In the genomic region with DNA sequence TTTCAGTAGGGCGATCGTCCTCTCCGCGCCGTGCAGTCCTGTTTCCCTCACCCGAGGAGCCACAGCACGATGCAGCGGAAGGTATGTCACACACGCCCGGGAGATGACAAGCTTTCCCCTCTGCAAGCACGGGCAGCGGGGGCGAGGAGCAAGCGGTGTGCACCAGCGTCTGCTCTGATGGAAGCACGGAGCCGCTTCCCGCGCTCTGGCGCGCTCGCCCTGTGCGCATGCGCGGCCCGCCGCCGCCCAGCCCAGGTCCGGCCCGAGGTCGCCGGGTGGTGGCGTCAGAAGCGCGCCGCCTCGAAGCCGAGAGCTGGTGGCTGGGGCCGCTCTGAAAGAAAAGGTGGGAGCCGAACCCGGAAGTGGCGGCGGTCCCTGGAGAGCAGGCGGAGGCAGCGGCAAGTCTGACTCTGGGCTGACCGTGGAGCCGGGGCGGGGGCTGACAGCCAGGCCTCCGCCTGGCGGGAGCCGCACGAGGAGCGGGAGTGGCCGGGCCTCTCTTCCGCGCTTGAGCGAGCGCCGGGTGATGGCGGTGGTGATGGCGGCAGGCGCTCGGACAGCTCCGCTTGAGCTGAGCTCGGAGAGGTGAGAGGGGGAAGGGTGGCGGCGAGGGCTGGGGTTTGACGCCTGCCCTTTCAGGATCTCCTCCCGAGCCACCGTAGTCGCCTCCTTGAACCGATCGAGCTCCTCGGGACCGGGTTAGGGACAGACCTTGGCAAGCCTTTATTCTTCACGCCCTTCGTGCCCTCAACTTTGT, we compare ENCODE assay signal across 1 mouse cellular context.
TF ChIP-seq lines count a peak whose summit lies in the region.

Gene Wdhd1 (minus strand): TSS at position 221 of the 757 bp plus-strand sequence.
Gene Socs4 (plus strand): TSS at position 295 of the 757 bp plus-strand sequence.

TF ChIP-seq in CH12.LX, 34 proteins besides CTCF, POLR2A, EP300 and RAD21:
- TF ChIP-seq USF2 (conservative IDR thresholded peaks at IDR 0.05; ENCODE audit: low read depth, low read length), result no peak
- TF ChIP-seq MAX (IDR thresholded peaks at IDR 0.05; ENCODE audit: low read length), result peak; percentile 88
- no peak for TF ChIP-seq JUN (IDR thresholded peaks at IDR 0.05; ENCODE audit: insufficient read depth, low read depth, low read length)
- peak; percentile 84; the same call in 1 of the 2 replicates for TF ChIP-seq MEF2A (IDR thresholded peaks at IDR 0.05; ENCODE audit: borderline replicate concordance, low read depth, low read length)
- peak; percentile 87 for TF ChIP-seq ZMIZ1 (IDR thresholded peaks at IDR 0.05; ENCODE audit: low read depth, low read length)
- peak; percentile 69 for TF ChIP-seq CHD2 (IDR thresholded peaks at IDR 0.05; ENCODE audit: low read length)
- TF ChIP-seq MAFK (IDR thresholded peaks at IDR 0.05; ENCODE audit: insufficient replicate concordance, low read length), result no peak
- TF ChIP-seq NRF1 (IDR thresholded peaks at IDR 0.05; ENCODE audit: low read depth, low read length), result peak; percentile 98
- TF ChIP-seq GABPA (IDR thresholded peaks at IDR 0.05; ENCODE audit: insufficient replicate concordance, low read depth, low read length), result no peak; the same call in 1 of the 2 replicates
- TF ChIP-seq SMC3 (IDR thresholded peaks at IDR 0.05; ENCODE audit: low read depth, low read length), result no peak
- peak; percentile 53; the same call in 1 of the 2 replicates for TF ChIP-seq BHLHE40 (IDR thresholded peaks at IDR 0.05; ENCODE audit: low read depth, low read length)
- no peak for TF ChIP-seq USF1 (IDR thresholded peaks at IDR 0.05; ENCODE audit: low read depth, low read length)
- TF ChIP-seq ZKSCAN1 (IDR thresholded peaks at IDR 0.05; ENCODE audit: borderline replicate concordance, low read depth, low read length), result no peak
- TF ChIP-seq E2F4 (IDR thresholded peaks at IDR 0.05; ENCODE audit: insufficient replicate concordance, low read depth, low read length), result peak; percentile 90
- TF ChIP-seq POLR2AphosphoS2 (IDR thresholded peaks at IDR 0.05; ENCODE audit: low read depth, low read length), result peak; percentile 89
- peak; percentile 83 for TF ChIP-seq TCF12 (IDR thresholded peaks at IDR 0.05; ENCODE audit: low read depth, low read length)
- TF ChIP-seq PAX5 (IDR thresholded peaks at IDR 0.05; ENCODE audit: low read length), result no peak
- TF ChIP-seq NELFE (IDR thresholded peaks at IDR 0.05; ENCODE audit: low read depth, low read length), result peak; percentile 92
- peak; percentile 81 for TF ChIP-seq HCFC1 (IDR thresholded peaks at IDR 0.05; ENCODE audit: low read depth, low read length)
- peak; percentile 58; the same call in 1 of the 2 replicates for TF ChIP-seq MYC (IDR thresholded peaks at IDR 0.05; ENCODE audit: low read depth, low read length)
- peak; percentile 81 for TF ChIP-seq SIN3A (IDR thresholded peaks at IDR 0.05; ENCODE audit: low read length)
- peak; percentile 47 for TF ChIP-seq IRF4 (IDR thresholded peaks at IDR 0.05; ENCODE audit: low read depth, low read length)
- no peak for TF ChIP-seq ZC3H11A (IDR thresholded peaks at IDR 0.05; ENCODE audit: low read depth, low read length)
- TF ChIP-seq UBTF (IDR thresholded peaks at IDR 0.05; ENCODE audit: low read depth, low read length), result peak; percentile 69
- TF ChIP-seq RCOR1 (conservative IDR thresholded peaks at IDR 0.05; ENCODE audit: low read depth, low read length), result 0 out of 2 replicates have a peak, but pooled peaks have one; percentile 20
- peak; percentile 48; the same call in 1 of the 2 replicates for TF ChIP-seq MAZ (IDR thresholded peaks at IDR 0.05; ENCODE audit: low read depth, low read length)
- peak; percentile 84; the same call in 1 of the 2 replicates for TF ChIP-seq KAT2A (IDR thresholded peaks at IDR 0.05; ENCODE audit: insufficient replicate concordance, low read length)
- TF ChIP-seq TBP (conservative IDR thresholded peaks at IDR 0.05; ENCODE audit: low read depth, low read length), result 0 out of 2 replicates have a peak, but pooled peaks have one; percentile 55
- TF ChIP-seq ETS1 (conservative IDR thresholded peaks at IDR 0.05; ENCODE audit: low read depth, low read length), result peak; percentile 11; the same call in 1 of the 2 replicates
- TF ChIP-seq ZNF384 (IDR thresholded peaks at IDR 0.05; ENCODE audit: low read depth, low read length), result no peak
- TF ChIP-seq JUND (conservative IDR thresholded peaks at IDR 0.05; ENCODE audit: low read depth, low read length), result no peak
- TF ChIP-seq MXI1 (IDR thresholded peaks at IDR 0.05; ENCODE audit: low read depth, low read length), result peak; percentile 85
- peak; percentile 100 for TF ChIP-seq ELF1 (IDR thresholded peaks at IDR 0.05; ENCODE audit: low read depth, low read length)
- peak; percentile 61; the same call in 1 of the 2 replicates for TF ChIP-seq CHD1 (IDR thresholded peaks at IDR 0.05; ENCODE audit: low read depth, low read length)
